Mouse (Mus musculus): ENCODE data around the gene Igsf21.

Gene Igsf21

GRCm38 (mm10) chr4:140246180-140247005, at the start of gene Igsf21:
Gene Igsf21, minus strand, starts transcription at chr4:140246784.
- DNase-seq, result peak; percentile 90

GRCm38 (mm10) chr4:140285726-140286316, 39.2 kb upstream of the Igsf21 start:
- peak; percentile 55 for DNase-seq

GRCm38 (mm10) chr4:140283398-140283797, 36.8 kb upstream of the Igsf21 start:
- peak; percentile 55 for DNase-seq

GRCm38 (mm10) chr4:140278269-140278668, 31.7 kb upstream of the Igsf21 start:
- no peak for DNase-seq

GRCm38 (mm10) chr4:140271913-140272312, 25.3 kb upstream of the Igsf21 start:
- no peak for DNase-seq

GRCm38 (mm10) chr4:140270451-140270850, 23.9 kb upstream of the Igsf21 start:
- DNase-seq, result no peak

- peak; percentile 70 for DNase-seq
Measured at GRCm38 (mm10) chr4:140269184-140269840, 22.7 kb upstream of the Igsf21 start.

- no peak for DNase-seq
Measured at GRCm38 (mm10) chr4:140267835-140268234, 21.3 kb upstream of the Igsf21 start.

- DNase-seq, result no peak
Measured at GRCm38 (mm10) chr4:140267086-140267485, 20.5 kb upstream of the Igsf21 start.

- peak; percentile 74 for DNase-seq
Measured at GRCm38 (mm10) chr4:140258968-140259367, 12.4 kb upstream of the Igsf21 start.

GRCm38 (mm10) chr4:140252369-140252768, 5.8 kb upstream of the Igsf21 start:
- peak; percentile 61 for DNase-seq

- peak; percentile 79 for DNase-seq
Measured at GRCm38 (mm10) chr4:140249011-140249744, 2.6 kb upstream of the Igsf21 start.

- DNase-seq, result peak; percentile 40
Measured at GRCm38 (mm10) chr4:140248396-140248795, 1.8 kb upstream of the Igsf21 start.

GRCm38 (mm10) chr4:140247006-140248003, 721 bp upstream of the Igsf21 start:
- DNase-seq, result no peak

- peak; percentile 83 for DNase-seq
Measured at GRCm38 (mm10) chr4:140245286-140246179, 1.1 kb downstream of the Igsf21 start.

- DNase-seq, result no peak
Measured at GRCm38 (mm10) chr4:140244835-140245234, 1.7 kb downstream of the Igsf21 start.

- DNase-seq, result peak; percentile 35
Measured at GRCm38 (mm10) chr4:140244161-140244813, 2.3 kb downstream of the Igsf21 start.

GRCm38 (mm10) chr4:140243231-140243630, 3.4 kb downstream of the Igsf21 start:
- DNase-seq, result peak; percentile 48

GRCm38 (mm10) chr4:140242291-140242690, 4.3 kb downstream of the Igsf21 start:
- DNase-seq, result peak; percentile 85

GRCm38 (mm10) chr4:140237305-140237741, 9.3 kb downstream of the Igsf21 start:
- peak; percentile 94 for DNase-seq
